Mouse (Mus musculus): ENCODE measurements around the gene Wfdc21. TPM values are rescaled to one million over a fixed set of nuclear protein-coding genes. Genes with fewer than 3 reads are reported as not detected.

The Wfdc21 gene
- polyA plus RNA-seq, 1 experiment from 2014 or later: 0.71 TPM

- H3K9ac ChIP-seq (replicated peaks; ENCODE audit: low read length): no peak overlapping the region
- peaks cover 3% of the 10 kb centered on the region; the same call in 1 of the 2 replicates for H3K9me3 ChIP-seq (ENCODE audit: low read length)
- H3K27ac ChIP-seq (ENCODE audit: low read length): no peak overlapping the region
- no peak overlapping the region for H3K4me2 ChIP-seq (replicated peaks; ENCODE audit: low read depth, low read length)
- 61% methylated on average over 6 of the region's 6 CpGs for WGBS
- H3K4me1 ChIP-seq (ENCODE audit: insufficient read depth, low read length): 0 out of 2 replicates have a peak, but pooled peaks cover 4% of the 10 kb centered on the region
- no peaks in the 10 kb centered on the region for H3K36me3 ChIP-seq (ENCODE audit: insufficient read depth, low read length)
- ATAC-seq (ENCODE audit: low FRiP score, low TSS enrichment): no peak
- H3K27me3 ChIP-seq (ENCODE audit: insufficient read depth, low read length): peaks cover 7% of the 10 kb centered on the region; the same call in 1 of the 2 replicates
- no peak overlapping the region for H3K4me3 ChIP-seq (ENCODE audit: low read length)
Measured at GRCm38 (mm10) chr11:83747376-83748265, 881 bp downstream of the Wfdc21 start.

- Histone ChIP-seq H3K27me3 (ENCODE audit: insufficient read depth, low read length) (peaks cover 7% of the 10 kb centered on the region; the same call in 1 of the 2 replicates), H3K36me3 (ENCODE audit: insufficient read depth, low read length) (peaks cover 21% of the 10 kb centered on the region), H3K9ac (replicated peaks; ENCODE audit: low read length) (peak within 1 kb of the TSS; percentile 87), H3K27ac (ENCODE audit: low read length) (peak within 1 kb of the TSS; percentile 81), H3K4me3 (ENCODE audit: low read length) (peak within 1 kb of the TSS; percentile 65), H3K9me3 (ENCODE audit: low read length) (peaks cover 4% of the 10 kb centered on the region; the same call in 1 of the 2 replicates), H3K4me2 (replicated peaks; ENCODE audit: low read depth, low read length) (peak within 1 kb of the TSS; percentile 82), H3K4me1 (ENCODE audit: insufficient read depth, low read length) (peaks cover 13% of the 10 kb centered on the region)
- WGBS: under 1% methylated on average over 47 of the region's 47 CpGs
- ATAC-seq (ENCODE audit: low FRiP score, low TSS enrichment): peak; percentile 97
Measured at GRCm38 (mm10) chr11:83753581-83754181, 6.9 kb downstream of the Wfdc21 start, which contains the start of gene Heatr6. Gene Heatr6 (plus strand): TSS chr11:83753696.

DNA sequence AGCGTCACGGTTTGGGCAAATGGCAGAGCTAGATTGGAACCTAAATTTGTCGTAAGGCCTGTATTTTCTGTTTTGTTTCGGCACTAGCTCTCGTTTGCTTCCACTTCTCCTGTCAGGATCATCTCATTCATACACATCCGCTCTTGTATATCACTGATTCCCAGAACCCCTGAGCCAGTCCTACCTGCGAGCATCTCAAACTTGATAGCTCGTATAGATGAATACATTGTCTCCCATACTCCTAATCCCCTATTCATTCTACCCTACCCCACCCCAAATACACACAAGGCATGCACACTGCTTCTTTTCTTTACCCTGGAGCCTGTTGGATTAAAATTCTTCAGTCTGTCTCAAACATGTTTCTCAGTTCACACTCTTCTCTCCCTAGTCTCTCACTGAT is 7.5 kb downstream of the Wfdc21 start:
- 9% methylated on average over 8 of the region's 8 CpGs for WGBS
- peak overlapping the region; percentile 81 for H3K27ac ChIP-seq (ENCODE audit: low read length)

GRCm38 (mm10) chr11:83767306-83767705 is 20.6 kb downstream of the Wfdc21 start:
- Histone ChIP-seq H3K4me3 (ENCODE audit: low read length) (no peak overlapping the region), H3K36me3 (ENCODE audit: insufficient read depth, low read length) (peaks cover 80% of the 10 kb centered on the region), H3K9me3 (ENCODE audit: low read length) (no peaks in the 10 kb centered on the region), H3K4me1 (ENCODE audit: insufficient read depth, low read length) (no peaks in the 10 kb centered on the region), H3K27ac (ENCODE audit: low read length) (no peak overlapping the region), H3K4me2 (replicated peaks; ENCODE audit: low read depth, low read length) (no peak overlapping the region), H3K9ac (replicated peaks; ENCODE audit: low read length) (no peak overlapping the region), H3K27me3 (ENCODE audit: insufficient read depth, low read length) (no peaks in the 10 kb centered on the region)
- no peak for ATAC-seq (ENCODE audit: low FRiP score, low TSS enrichment)
- 90% methylated on average over 9 of the region's 9 CpGs for WGBS

More for the DNA sequence above, 7.5 kb downstream of the Wfdc21 start:
- Histone ChIP-seq H3K36me3 (ENCODE audit: insufficient read depth, low read length) (peaks cover 24% of the 10 kb centered on the region), H3K27me3 (ENCODE audit: insufficient read depth, low read length) (peaks cover 7% of the 10 kb centered on the region; the same call in 1 of the 2 replicates), H3K9ac (replicated peaks; ENCODE audit: low read length) (peak overlapping the region; percentile 87), H3K4me3 (ENCODE audit: low read length) (peak overlapping the region; percentile 65), H3K4me1 (ENCODE audit: insufficient read depth, low read length) (peaks cover 13% of the 10 kb centered on the region), H3K9me3 (ENCODE audit: low read length) (peaks cover 4% of the 10 kb centered on the region; the same call in 1 of the 2 replicates), H3K4me2 (replicated peaks; ENCODE audit: low read depth, low read length) (peak overlapping the region; percentile 82)
- no peak for ATAC-seq (ENCODE audit: low FRiP score, low TSS enrichment)

DNA sequence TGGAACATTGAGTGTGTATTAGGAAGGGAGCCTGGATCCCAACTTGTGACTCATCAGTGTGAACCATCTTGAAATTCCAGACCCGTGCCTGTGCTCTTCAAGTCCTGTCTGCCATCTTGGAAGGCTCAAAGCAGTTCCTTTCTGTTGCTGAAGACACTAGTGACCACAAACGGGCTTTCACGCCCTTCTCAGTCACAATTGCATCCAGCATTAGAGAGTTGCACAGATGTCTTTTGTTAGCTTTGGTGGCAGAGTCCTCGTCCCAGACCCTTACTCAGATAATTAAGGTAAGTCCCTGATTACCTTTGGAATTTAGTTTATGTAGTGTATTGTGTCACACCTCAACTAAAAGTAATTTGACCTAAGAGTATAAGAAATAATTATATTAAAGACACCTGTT is 22.2 kb downstream of the Wfdc21 start:
- Histone ChIP-seq H3K4me3 (ENCODE audit: low read length) (no peak overlapping the region), H3K4me1 (ENCODE audit: insufficient read depth, low read length) (no peaks in the 10 kb centered on the region), H3K9ac (replicated peaks; ENCODE audit: low read length) (no peak overlapping the region), H3K36me3 (ENCODE audit: insufficient read depth, low read length) (peaks cover 76% of the 10 kb centered on the region), H3K27me3 (ENCODE audit: insufficient read depth, low read length) (no peaks in the 10 kb centered on the region), H3K4me2 (replicated peaks; ENCODE audit: low read depth, low read length) (no peak overlapping the region), H3K27ac (ENCODE audit: low read length) (no peak overlapping the region), H3K9me3 (ENCODE audit: low read length) (no peaks in the 10 kb centered on the region)
- WGBS: 88% methylated on average over 4 of the region's 4 CpGs
- no peak for ATAC-seq (ENCODE audit: low FRiP score, low TSS enrichment)

GRCm38 (mm10) chr11:83771014-83771413 is 24.3 kb downstream of the Wfdc21 start:
- ATAC-seq (ENCODE audit: low FRiP score, low TSS enrichment): no peak
- 93% methylated on average over 7 of the region's 7 CpGs for WGBS

DNA sequence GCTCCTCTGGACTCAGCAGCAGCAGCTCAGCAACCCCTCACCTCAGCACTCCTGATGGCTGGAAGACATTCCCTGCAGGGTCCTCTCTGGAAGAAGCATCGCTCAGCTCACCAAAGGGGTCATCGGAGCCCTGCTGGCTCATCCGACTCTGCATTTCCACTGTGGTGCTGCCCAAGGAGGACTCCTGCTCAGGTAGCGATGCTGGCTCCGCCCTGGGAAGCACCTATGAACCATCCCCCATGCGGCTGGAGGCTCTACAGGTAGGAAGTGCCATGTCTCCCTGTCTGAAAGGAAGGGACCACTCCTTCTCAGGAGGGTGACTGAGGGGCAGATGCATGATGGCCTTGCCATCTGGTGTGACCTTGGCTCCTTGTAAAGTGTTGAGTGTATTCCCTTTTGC is 25.6 kb downstream of the Wfdc21 start:
- Histone ChIP-seq H3K27ac (ENCODE audit: low read length) (no peak overlapping the region), H3K36me3 (ENCODE audit: insufficient read depth, low read length) (peaks cover 75% of the 10 kb centered on the region), H3K9ac (replicated peaks; ENCODE audit: low read length) (no peak overlapping the region), H3K4me1 (ENCODE audit: insufficient read depth, low read length) (no peaks in the 10 kb centered on the region), H3K9me3 (ENCODE audit: low read length) (no peaks in the 10 kb centered on the region), H3K27me3 (ENCODE audit: insufficient read depth, low read length) (no peaks in the 10 kb centered on the region), H3K4me3 (ENCODE audit: low read length) (no peak overlapping the region), H3K4me2 (replicated peaks; ENCODE audit: low read depth, low read length) (no peak overlapping the region)
- WGBS: 93% methylated on average over 6 of the region's 6 CpGs
- ATAC-seq (ENCODE audit: low FRiP score, low TSS enrichment): no peak

More at GRCm38 (mm10) chr11:83771014-83771413, 24.3 kb downstream of the Wfdc21 start:
- Histone ChIP-seq H3K9me3 (ENCODE audit: low read length) (no peaks in the 10 kb centered on the region), H3K4me1 (ENCODE audit: insufficient read depth, low read length) (no peaks in the 10 kb centered on the region), H3K4me3 (ENCODE audit: low read length) (no peak overlapping the region), H3K9ac (replicated peaks; ENCODE audit: low read length) (no peak overlapping the region), H3K36me3 (ENCODE audit: insufficient read depth, low read length) (peaks cover 75% of the 10 kb centered on the region), H3K4me2 (replicated peaks; ENCODE audit: low read depth, low read length) (no peak overlapping the region), H3K27me3 (ENCODE audit: insufficient read depth, low read length) (no peaks in the 10 kb centered on the region), H3K27ac (ENCODE audit: low read length) (no peak overlapping the region)

DNA sequence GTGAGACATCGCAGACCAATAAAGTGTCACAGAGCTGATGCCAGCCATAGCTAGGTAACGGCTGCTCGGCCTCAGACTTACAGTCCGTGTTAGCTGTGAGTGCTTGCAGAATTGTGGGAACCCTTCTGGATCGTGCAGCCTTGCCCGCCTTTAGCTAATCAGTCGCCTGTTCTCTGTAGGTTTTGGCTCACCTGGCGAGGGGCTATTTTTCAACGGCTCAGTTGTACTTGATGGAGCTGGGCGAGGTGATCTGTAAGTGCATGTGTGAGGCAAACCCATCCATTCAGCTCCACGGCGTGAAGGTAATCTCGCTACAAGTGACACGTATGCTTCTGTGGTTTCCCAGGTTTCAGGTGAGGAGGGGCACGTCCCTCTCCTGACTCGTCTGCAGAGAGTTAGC is 27.0 kb downstream of the Wfdc21 start:
- H3K36me3 ChIP-seq (ENCODE audit: insufficient read depth, low read length): peaks cover 66% of the 10 kb centered on the region
- WGBS: 95% methylated on average over 16 of the region's 16 CpGs
- ATAC-seq (ENCODE audit: low FRiP score, low TSS enrichment): no peak

DNA sequence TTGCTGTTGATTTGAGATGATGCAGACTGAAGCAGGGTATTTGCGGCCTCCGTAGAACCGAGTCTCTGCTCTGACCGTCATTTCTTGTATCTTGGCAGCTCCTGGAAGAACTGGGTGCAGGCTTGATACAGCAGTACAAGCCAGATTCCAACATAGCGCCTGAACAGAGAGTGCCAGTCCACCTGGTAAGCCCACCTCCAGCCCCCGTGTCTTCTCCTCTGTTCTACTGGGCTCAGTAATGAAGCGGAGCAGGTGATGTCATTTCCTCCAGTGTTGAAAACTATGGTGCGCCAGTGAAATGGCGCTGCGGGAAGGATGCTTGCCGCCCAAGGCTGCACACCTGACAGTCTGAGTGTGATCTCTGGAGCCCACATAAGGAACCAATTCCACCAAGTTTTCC is 27.6 kb downstream of the Wfdc21 start:
- no peak overlapping the region for H3K27ac ChIP-seq (ENCODE audit: low read length)
- peaks cover 69% of the 10 kb centered on the region for H3K36me3 ChIP-seq (ENCODE audit: insufficient read depth, low read length)
- no peaks in the 10 kb centered on the region for H3K4me1 ChIP-seq (ENCODE audit: insufficient read depth, low read length)
- 96% methylated on average over 11 of the region's 11 CpGs for WGBS
- no peaks in the 10 kb centered on the region for H3K9me3 ChIP-seq (ENCODE audit: low read length)
- ATAC-seq (ENCODE audit: low FRiP score, low TSS enrichment): no peak
- no peak overlapping the region for H3K4me2 ChIP-seq (replicated peaks; ENCODE audit: low read depth, low read length)
- no peak overlapping the region for H3K4me3 ChIP-seq (ENCODE audit: low read length)
- no peak overlapping the region for H3K9ac ChIP-seq (replicated peaks; ENCODE audit: low read length)
- no peaks in the 10 kb centered on the region for H3K27me3 ChIP-seq (ENCODE audit: insufficient read depth, low read length)

More for the DNA sequence above, 27.0 kb downstream of the Wfdc21 start:
- Histone ChIP-seq H3K4me3 (ENCODE audit: low read length) (no peak overlapping the region), H3K27ac (ENCODE audit: low read length) (no peak overlapping the region), H3K27me3 (ENCODE audit: insufficient read depth, low read length) (no peaks in the 10 kb centered on the region), H3K4me1 (ENCODE audit: insufficient read depth, low read length) (no peaks in the 10 kb centered on the region), H3K4me2 (replicated peaks; ENCODE audit: low read depth, low read length) (no peak overlapping the region), H3K9ac (replicated peaks; ENCODE audit: low read length) (no peak overlapping the region), H3K9me3 (ENCODE audit: low read length) (no peaks in the 10 kb centered on the region)
